Mouse (Mus musculus) midbrain, postnatal 0 days (tissue): ENCODE results near the gene Sox8. TPM values are rescaled to one million over a fixed set of nuclear protein-coding genes. Genes with fewer than 3 reads are reported as not detected.

Experiments used
- ATAC-seq: fragments of 200-750 bp; cut with Nextera tagmentation; 2 replicates; pipeline ENCODE4 v1.8.0; 2017; ENCODE audit warnings: moderate number of reproducible peaks, mild to moderate bottlenecking, moderate TSS enrichment, moderate library complexity; ENCODE audit not compliant: low FRiP score
- DNase-seq: peaks from one replicate; pipeline ENCODE4 v3.0.0-alpha.2; 2015; ENCODE audit warnings: low spot score
- H3K27ac ChIP-seq: fragments of 300-500 bp; sonication (generic); 2 replicates; pipeline ENCODE4 v1.5.1; 2014; ENCODE audit warnings: low read depth, mild to moderate bottlenecking, low read length, mixed read lengths
- H3K27me3 ChIP-seq: fragments of 300-500 bp; sonication (generic); 2 replicates; pipeline ENCODE4 v1.6.1; 2014; ENCODE audit warnings: low read length, control low read depth, mixed read lengths; ENCODE audit not compliant: insufficient read depth
- H3K36me3 ChIP-seq: fragments of 300-500 bp; sonication (generic); 2 replicates; pipeline ENCODE4 v1.6.1; 2014; ENCODE audit warnings: low read length, control low read depth, mixed read lengths; ENCODE audit not compliant: insufficient read depth
- H3K4me1 ChIP-seq: fragments of 300-500 bp; sonication (generic); 2 replicates; pipeline ENCODE4 v1.6.1; 2014; ENCODE audit warnings: mild to moderate bottlenecking, control low read depth, antibody characterized with exemption, low read length, mixed read lengths; ENCODE audit not compliant: insufficient read depth
- H3K4me2 ChIP-seq: fragments of 300-500 bp; sonication (generic); 2 replicates; pipeline ENCODE4 v1.6.1; 2014; ENCODE audit warnings: low read depth, mild to moderate bottlenecking, low read length, mixed read lengths; ENCODE audit not compliant: poor library complexity, severe bottlenecking
- H3K4me3 ChIP-seq: fragments of 300-500 bp; sonication (generic); 2 replicates; pipeline ENCODE4 v1.5.1; 2014; ENCODE audit warnings: low read depth, mild to moderate bottlenecking, low read length, moderate library complexity
- H3K9ac ChIP-seq: fragments of 300-500 bp; sonication (generic); replicated peaks from 2 replicates; pipeline ENCODE4 v1.6.1; 2014; ENCODE audit warnings: mild to moderate bottlenecking, low read length, moderate library complexity, mixed read lengths; ENCODE audit not compliant: poor library complexity, severe bottlenecking
- H3K9me3 ChIP-seq: fragments of 300-500 bp; sonication (generic); 2 replicates; pipeline ENCODE4 v1.6.1; 2016; ENCODE audit warnings: low read length, control low read depth
- CTCF ChIP-seq: IDR thresholded peaks from 2 replicates; pipeline ENCODE4 v1.5.1; 2016; ENCODE audit warnings: antibody characterized with exemption, mild to moderate bottlenecking
- WGBS: fragments of 180-500 bp; shearing (Covaris S2); extraction: QIAGEN DNeasy Blood & Tissue Kit; methylation state at CpG from one replicate; pipeline ENCODE4 v1.1.7; 2014; 5-methylcytosine and 5-hydroxymethylcytosine counted together
- polyA plus RNA-seq: library from polyadenylated mRNA; unstranded; fragments of >200 nt; fragmentation: Nextera tagmentation; extraction: Ambion mirVana; gene quantifications from 2 replicates; pipeline ENCODE4 v1.2.1, GENCODE M21; 2015
- total RNA-seq: library from RNA; depleted of rRNA; stranded (reverse); fragments of >200 nt; gene quantifications from 2 replicates; pipeline ENCODE4 v1.2.3, GENCODE M21; 2014

Sox8 gene
- total and polyA plus RNA-seq, 2 experiments from 2014 or later = 16.3 to 31.0 TPM

- H3K9ac ChIP-seq = peak overlapping the region; percentile 55
- 3% methylated on average over 53 of the region's 54 CpGs for WGBS
- H3K9me3 ChIP-seq = no peaks in the 10 kb centered on the region
- H3K27me3 ChIP-seq = peaks cover 13% of the 10 kb centered on the region; the same call in 1 of the 2 replicates
- peaks cover 3% of the 10 kb centered on the region; the same call in 1 of the 2 replicates for H3K4me1 ChIP-seq
- peak overlapping the region; percentile 47 for H3K4me3 ChIP-seq
- TF ChIP-seq CTCF = no peak
- H3K36me3 ChIP-seq = no peaks in the 10 kb centered on the region
- H3K4me2 ChIP-seq = peak overlapping the region; percentile 91
- no peak for DNase-seq
- peak; percentile 8; the same call in 1 of the 2 replicates for ATAC-seq
- peak overlapping the region; percentile 18; the same call in 1 of the 2 replicates for H3K27ac ChIP-seq
Measured at GRCm38 (mm10) chr17:25569833-25570647, 446 bp downstream of the Sox8 start.

- Histone ChIP-seq H3K9me3 (no peaks in the 10 kb centered on the region), H3K4me2 (peak overlapping the region; percentile 91), H3K4me1 (peaks cover 3% of the 10 kb centered on the region; the same call in 1 of the 2 replicates), H3K27me3 (peaks cover 12% of the 10 kb centered on the region; the same call in 1 of the 2 replicates), H3K9ac (peak overlapping the region; percentile 44; the same call in 1 of the 2 replicates), H3K4me3 (peak overlapping the region; percentile 47), H3K36me3 (no peaks in the 10 kb centered on the region), H3K27ac (peak overlapping the region; percentile 52)
- TF ChIP-seq CTCF = no peak
- ATAC-seq (no peak), DNase-seq (no peak)
- WGBS = 69% methylated on average over 11 of the region's 11 CpGs
Measured at GRCm38 (mm10) chr17:25568880-25569279, 1.6 kb downstream of the Sox8 start.

- H3K4me2 ChIP-seq = peak overlapping the region; percentile 42
- peaks cover 3% of the 10 kb centered on the region; the same call in 1 of the 2 replicates for H3K4me1 ChIP-seq
- TF ChIP-seq CTCF = no peak
- 50% methylated on average over 10 of the region's 10 CpGs for WGBS
- no peaks in the 10 kb centered on the region for H3K36me3 ChIP-seq
- ATAC-seq (0 out of 2 replicates have a peak, but pooled peaks have one; percentile 20), DNase-seq (peak; percentile 59)
- H3K9ac ChIP-seq = no peak overlapping the region
- H3K9me3 ChIP-seq = no peaks in the 10 kb centered on the region
- peaks cover 10% of the 10 kb centered on the region; the same call in 1 of the 2 replicates for H3K27me3 ChIP-seq
- peak overlapping the region; percentile 47 for H3K4me3 ChIP-seq
- H3K27ac ChIP-seq = peak overlapping the region; percentile 44; the same call in 1 of the 2 replicates
Measured at GRCm38 (mm10) chr17:25568206-25568605, 2.3 kb downstream of the Sox8 start.

- Histone ChIP-seq H3K27me3 (peaks cover 10% of the 10 kb centered on the region; the same call in 1 of the 2 replicates), H3K36me3 (no peaks in the 10 kb centered on the region), H3K9me3 (no peaks in the 10 kb centered on the region), H3K4me1 (peaks cover 3% of the 10 kb centered on the region; the same call in 1 of the 2 replicates), H3K9ac (no peak overlapping the region), H3K4me3 (peak overlapping the region; percentile 47; the same call in 1 of the 2 replicates), H3K4me2 (peak overlapping the region; percentile 42), H3K27ac (peak overlapping the region; percentile 44; the same call in 1 of the 2 replicates)
- peak; percentile 78 for DNase-seq
- peak; percentile 87 for TF ChIP-seq CTCF
- 19% methylated on average over 14 of the region's 14 CpGs for WGBS
- ATAC-seq = no peak
Measured at GRCm38 (mm10) chr17:25567745-25568144, 2.7 kb downstream of the Sox8 start.

- Histone ChIP-seq H3K27me3 (peaks cover 10% of the 10 kb centered on the region; the same call in 1 of the 2 replicates), H3K4me1 (peaks cover 3% of the 10 kb centered on the region; the same call in 1 of the 2 replicates), H3K27ac (no peak overlapping the region), H3K4me2 (peak overlapping the region; percentile 42), H3K9me3 (no peaks in the 10 kb centered on the region), H3K4me3 (no peak overlapping the region), H3K9ac (no peak overlapping the region), H3K36me3 (no peaks in the 10 kb centered on the region)
- 67% methylated on average over 13 of the region's 13 CpGs for WGBS
- no peak for DNase-seq
- no peak for ATAC-seq
- no peak for TF ChIP-seq CTCF
Measured at GRCm38 (mm10) chr17:25567261-25567660, 3.2 kb downstream of the Sox8 start.
